Comparison of ENCODE assay signal across 21 mouse cellular contexts in the genomic region with DNA sequence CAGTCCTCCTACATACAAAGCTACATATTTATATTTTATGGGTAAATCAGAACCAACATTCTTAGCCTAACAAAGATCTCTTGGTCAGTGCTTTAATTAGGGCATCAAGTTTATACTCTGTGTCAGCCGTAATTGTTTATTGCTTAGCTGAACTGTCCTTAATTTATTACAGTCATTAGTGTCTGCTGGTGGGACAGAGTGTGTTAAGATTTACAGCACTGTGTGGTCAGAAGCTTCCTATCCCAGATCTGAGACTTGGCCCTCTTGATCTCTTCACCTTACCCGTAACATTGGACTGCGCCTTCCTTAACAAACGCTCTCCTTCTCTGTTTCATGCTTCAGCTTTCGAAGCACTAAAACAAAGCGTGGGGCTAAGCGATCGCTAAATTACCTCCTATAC.
DNase-seq lines count a peak whose midpoint lies in the region; ATAC-seq lines count a peak whose summit lies in the region.
"Had no signal": no experiment of that assay in that cellular context is flagged by ENCODE, and none has a peak within 500 bp of the region (broad histone marks: within the 10 kb centered on the region; RNA-seq: fewer than 3 reads in every experiment).

No protein-coding gene starts in this region.

- H3K4me2 ChIP-seq in kidney, embryonic 14.5 days (replicated peaks; ENCODE audit: low read depth, low read length): no peak overlapping the region
- no peak overlapping the region for H3K4me2 ChIP-seq in kidney, embryonic 16.5 days (replicated peaks; ENCODE audit: low read depth, low read length)
- H3K4me2 ChIP-seq: embryonic facial prominence, embryonic 13.5 days; embryonic facial prominence, embryonic 15.5 days; forebrain, embryonic 12.5 days had no signal

- H3K27ac ChIP-seq in kidney, embryonic 14.5 days (ENCODE audit: low read depth, low read length): no peak overlapping the region
- H3K27ac ChIP-seq in kidney, embryonic 16.5 days (ENCODE audit: low read length): no peak overlapping the region
- H3K27ac ChIP-seq: embryonic facial prominence, embryonic 13.5 days; embryonic facial prominence, embryonic 15.5 days; forebrain, embryonic 10.5 days; forebrain, embryonic 12.5 days had no signal

- peaks cover 8% of the 10 kb centered on the region; the same call in 1 of the 2 replicates for H3K4me1 ChIP-seq in kidney, embryonic 14.5 days (ENCODE audit: control insufficient read depth, insufficient read depth, low read length)
- peaks cover 9% of the 10 kb centered on the region; the same call in 1 of the 2 replicates for H3K4me1 ChIP-seq in kidney, embryonic 16.5 days (ENCODE audit: insufficient read depth, low read length)
- H3K4me1 ChIP-seq: embryonic facial prominence, embryonic 13.5 days; embryonic facial prominence, embryonic 15.5 days; forebrain, embryonic 10.5 days; forebrain, embryonic 12.5 days had no signal

- WGBS in kidney, embryonic 14.5 days: 24% methylated on average over 8 of the region's 8 CpGs
- 26% methylated on average over 8 of the region's 8 CpGs for WGBS in kidney, embryonic 16.5 days

- H3K36me3 ChIP-seq in kidney, embryonic 14.5 days (ENCODE audit: control insufficient read depth, insufficient read depth, low read length): no peaks in the 10 kb centered on the region
- H3K36me3 ChIP-seq in kidney, embryonic 16.5 days (ENCODE audit: insufficient read depth, low read length): no peaks in the 10 kb centered on the region
- H3K36me3 ChIP-seq: embryonic facial prominence, embryonic 13.5 days; embryonic facial prominence, embryonic 15.5 days; forebrain, embryonic 10.5 days; forebrain, embryonic 12.5 days had no signal

- no peak overlapping the region for H3K9ac ChIP-seq in kidney, embryonic 14.5 days (ENCODE audit: low read depth, low read length)
- no peak overlapping the region for H3K9ac ChIP-seq in kidney, embryonic 16.5 days (replicated peaks; ENCODE audit: low read length)
- H3K9ac ChIP-seq: embryonic facial prominence, embryonic 13.5 days; embryonic facial prominence, embryonic 15.5 days; forebrain, embryonic 12.5 days had no signal

- no peaks in the 10 kb centered on the region for H3K27me3 ChIP-seq in kidney, embryonic 14.5 days (ENCODE audit: control insufficient read depth, insufficient read depth, low read length)
- H3K27me3 ChIP-seq in kidney, embryonic 16.5 days (ENCODE audit: insufficient read depth, low read length): 0 out of 2 replicates have a peak, but pooled peaks cover 3% of the 10 kb centered on the region
- H3K27me3 ChIP-seq: embryonic facial prominence, embryonic 13.5 days; embryonic facial prominence, embryonic 15.5 days; forebrain, embryonic 12.5 days had no signal

- no peaks in the 10 kb centered on the region for H3K9me3 ChIP-seq in kidney, embryonic 14.5 days (ENCODE audit: control insufficient read depth, low read length)
- H3K9me3 ChIP-seq in kidney, embryonic 16.5 days (ENCODE audit: low read length): no peaks in the 10 kb centered on the region
- H3K9me3 ChIP-seq: embryonic facial prominence, embryonic 13.5 days; embryonic facial prominence, embryonic 15.5 days; forebrain, embryonic 10.5 days; forebrain, embryonic 12.5 days had no signal

- H3K4me3 ChIP-seq in kidney, embryonic 14.5 days (ENCODE audit: low read length): no peak overlapping the region
- H3K4me3 ChIP-seq in kidney, embryonic 16.5 days (ENCODE audit: low read length): no peak overlapping the region
- H3K4me3 ChIP-seq: embryonic facial prominence, embryonic 13.5 days; embryonic facial prominence, embryonic 15.5 days; erythroblast, embryonic 14.5 days; forebrain, embryonic 10.5 days; forebrain, embryonic 12.5 days had no signal

- no peak for DNase-seq in kidney, postnatal 4 days
- DNase-seq in kidney, postnatal 10 days: no peak
- DNase-seq: adrenal gland, adult 2 months; adrenal gland, postnatal 10 days; adrenal gland, postnatal 25 days; cerebellum, adult 11 months; cerebellum, adult 18-20 months; cerebellum, adult 8-10 months; cerebellum, adult 9-11 months; cerebellum, postnatal 14 days; cerebellum, postnatal 36 days; embryo, embryonic 11 days had no signal

- ATAC-seq in kidney, embryonic 14.5 days (ENCODE audit: low FRiP score, low TSS enrichment): peak; percentile 78; the same call in 1 of the 2 replicates
- peak; percentile 76 for ATAC-seq in kidney, embryonic 16.5 days (ENCODE audit: low FRiP score, low TSS enrichment)
- ATAC-seq: forebrain, embryonic 14.5 days; forebrain, embryonic 16.5 days had no signal
